Mouse (Mus musculus) bone marrow macrophage, adult 2 months (primary cell): ENCODE data around the gene Fmod. TPM values are rescaled to one million over a fixed set of nuclear protein-coding genes. Genes with fewer than 3 reads are reported as not detected.

Experiments
- H3K27ac ChIP-seq: 2 replicates; pipeline ENCODE4 v1.5.1; 2012; ENCODE audit warnings: low read depth, low read length; ENCODE audit not compliant: insufficient read depth
- H3K4me1 ChIP-seq: 2 replicates; pipeline ENCODE4 v1.6.1; 2012; ENCODE audit warnings: low read length; ENCODE audit not compliant: control insufficient read depth, insufficient read depth
- H3K4me3 ChIP-seq: 2 replicates; pipeline ENCODE4 v1.5.1; 2012; ENCODE audit warnings: mild to moderate bottlenecking, low read length, moderate library complexity; ENCODE audit not compliant: insufficient read depth
- CTCF ChIP-seq: IDR thresholded peaks from 2 replicates; pipeline ENCODE4 v1.5.1; 2012; ENCODE audit warnings: low read depth, mild to moderate bottlenecking, low read length, moderate library complexity
- POLR2A ChIP-seq: IDR thresholded peaks from 2 replicates; pipeline ENCODE4 v1.6.1; 2012; ENCODE audit warnings: mild to moderate bottlenecking, low read depth, low read length, borderline replicate concordance
- polyA plus RNA-seq: library from polyadenylated mRNA; stranded (reverse); fragments of >200 nt; gene quantifications from 2 replicates; pipeline ENCODE4 v1.2.4, GENCODE M21; 2012; ENCODE audit not compliant: missing spikeins, insufficient read depth, insufficient read length

Fmod gene
- polyA plus RNA-seq, 1 experiment = not detected

DNA sequence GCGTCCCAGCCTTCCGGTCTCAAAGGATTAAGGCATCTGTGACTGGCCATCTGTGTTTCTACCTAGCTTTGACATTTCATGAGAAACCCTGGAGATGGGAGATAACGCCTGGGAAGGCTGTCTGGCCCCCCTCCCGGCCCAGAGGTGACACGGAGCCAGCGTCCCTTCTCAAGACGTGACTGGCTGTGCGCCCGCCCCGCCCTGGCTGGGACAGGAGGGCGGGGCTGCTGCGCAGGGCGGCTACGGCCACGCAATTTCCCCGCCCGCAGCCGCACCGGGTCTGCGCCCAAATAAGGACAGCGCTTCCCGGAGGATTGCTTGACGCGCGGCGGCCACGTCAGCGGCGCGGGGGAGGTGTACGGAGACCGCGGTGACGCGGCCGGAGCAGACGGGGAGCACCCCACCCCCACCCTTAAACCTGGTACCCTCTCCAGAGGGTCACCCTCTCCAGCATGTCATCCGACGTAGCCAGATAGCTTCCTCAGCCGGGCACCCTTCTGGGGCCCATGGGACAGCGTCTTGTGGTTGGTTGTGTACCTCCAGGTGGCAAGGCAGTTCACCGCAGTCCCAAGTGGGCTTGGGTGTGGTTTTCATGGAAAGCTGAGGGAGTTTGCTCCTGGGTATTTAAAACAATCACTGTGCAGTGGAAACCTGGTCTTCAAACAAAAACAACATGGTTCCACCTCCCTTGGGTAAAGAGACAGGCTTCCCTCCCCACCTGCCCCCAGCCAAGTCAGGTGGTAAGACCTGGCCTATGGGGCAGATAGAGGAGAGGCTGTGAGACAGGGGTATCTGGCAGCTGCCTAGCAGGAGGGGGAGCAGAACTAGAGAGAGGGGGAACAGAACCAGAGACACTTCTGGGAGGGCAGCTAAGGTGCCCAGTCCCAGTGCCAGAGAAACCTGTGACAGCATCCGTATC lies 56.1 kb downstream of the Fmod start:
- peaks cover 41% of the 10 kb centered on the region for H3K4me1 ChIP-seq

DNA sequence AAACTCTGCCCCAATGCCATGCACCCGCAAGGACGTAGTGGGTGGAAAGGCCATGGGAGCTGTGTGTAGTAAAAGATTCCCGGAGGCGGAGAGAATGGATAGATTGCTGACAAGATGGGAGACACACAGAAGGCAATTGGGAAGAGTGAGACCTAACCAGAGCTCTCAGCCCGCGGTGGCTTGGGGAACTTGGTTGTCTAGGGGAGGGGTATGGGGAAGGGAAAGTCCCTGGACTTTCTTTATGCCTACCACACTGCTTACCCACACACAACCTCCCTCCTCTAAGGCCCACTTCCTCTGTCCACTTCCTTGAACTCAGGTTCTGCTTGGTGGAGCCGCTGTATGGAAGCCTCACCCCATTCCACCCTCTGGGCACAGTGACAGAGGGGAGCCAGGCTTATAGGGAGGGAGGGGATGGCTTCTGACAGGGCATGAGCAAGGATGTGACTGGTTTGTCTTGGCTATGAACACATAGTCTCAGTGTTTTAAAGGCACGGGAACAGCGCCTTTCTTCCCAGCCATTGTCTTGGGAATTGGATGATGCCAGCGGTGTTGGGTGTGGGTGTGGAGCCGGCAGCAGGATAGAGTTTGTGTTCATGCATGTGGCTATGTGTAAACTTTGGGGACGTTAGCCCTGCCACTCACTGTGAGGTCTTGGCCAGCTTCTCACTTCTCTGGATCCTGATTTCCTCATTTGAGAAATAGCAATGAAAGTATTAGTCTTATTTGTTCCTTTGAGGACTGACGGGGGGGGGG lies 56.9 kb downstream of the Fmod start:
- peak overlapping the region; percentile 100 for H3K27ac ChIP-seq
- peaks cover 48% of the 10 kb centered on the region for H3K4me1 ChIP-seq
- TF ChIP-seq POLR2A (no peak), CTCF (no peak)
- peak overlapping the region; percentile 64 for H3K4me3 ChIP-seq

More for the DNA sequence above, 56.1 kb downstream of the Fmod start:
- peak overlapping the region; percentile 100 for H3K27ac ChIP-seq
- peak overlapping the region; percentile 64 for H3K4me3 ChIP-seq
- TF ChIP-seq CTCF (no peak), POLR2A (no peak)

GRCm38 (mm10) chr1:134095033-134095612 lies 58.1 kb downstream of the Fmod start:
- Histone ChIP-seq H3K4me3 (peak overlapping the region; percentile 34), H3K27ac (peak overlapping the region; percentile 100), H3K4me1 (peaks cover 52% of the 10 kb centered on the region)
- TF ChIP-seq CTCF = no peak
- TF ChIP-seq POLR2A = no peak

DNA sequence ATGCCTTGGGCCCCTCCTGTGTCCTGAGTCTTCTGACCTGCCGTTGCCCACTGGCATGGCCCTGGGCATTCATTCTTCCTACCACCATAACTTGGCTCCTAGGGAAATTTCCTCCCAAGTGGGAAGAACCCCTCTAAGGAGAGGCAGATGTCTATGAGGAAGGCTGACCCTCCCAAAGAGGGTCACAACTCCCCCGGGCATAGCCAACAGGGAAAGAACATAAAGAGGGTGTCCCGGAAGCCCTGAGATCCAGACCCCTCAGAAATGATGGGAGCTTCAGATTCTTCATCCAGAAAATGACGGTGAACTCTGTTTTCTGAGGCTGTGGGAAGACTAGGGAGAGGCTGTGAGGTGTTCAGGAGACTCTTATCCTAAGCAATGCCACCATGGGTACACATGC lies 58.7 kb downstream of the Fmod start:
- peak overlapping the region; percentile 100; the same call in 1 of the 2 replicates for H3K27ac ChIP-seq
- no peak overlapping the region for H3K4me3 ChIP-seq
- TF ChIP-seq POLR2A = no peak
- TF ChIP-seq CTCF = no peak
- peaks cover 52% of the 10 kb centered on the region for H3K4me1 ChIP-seq

DNA sequence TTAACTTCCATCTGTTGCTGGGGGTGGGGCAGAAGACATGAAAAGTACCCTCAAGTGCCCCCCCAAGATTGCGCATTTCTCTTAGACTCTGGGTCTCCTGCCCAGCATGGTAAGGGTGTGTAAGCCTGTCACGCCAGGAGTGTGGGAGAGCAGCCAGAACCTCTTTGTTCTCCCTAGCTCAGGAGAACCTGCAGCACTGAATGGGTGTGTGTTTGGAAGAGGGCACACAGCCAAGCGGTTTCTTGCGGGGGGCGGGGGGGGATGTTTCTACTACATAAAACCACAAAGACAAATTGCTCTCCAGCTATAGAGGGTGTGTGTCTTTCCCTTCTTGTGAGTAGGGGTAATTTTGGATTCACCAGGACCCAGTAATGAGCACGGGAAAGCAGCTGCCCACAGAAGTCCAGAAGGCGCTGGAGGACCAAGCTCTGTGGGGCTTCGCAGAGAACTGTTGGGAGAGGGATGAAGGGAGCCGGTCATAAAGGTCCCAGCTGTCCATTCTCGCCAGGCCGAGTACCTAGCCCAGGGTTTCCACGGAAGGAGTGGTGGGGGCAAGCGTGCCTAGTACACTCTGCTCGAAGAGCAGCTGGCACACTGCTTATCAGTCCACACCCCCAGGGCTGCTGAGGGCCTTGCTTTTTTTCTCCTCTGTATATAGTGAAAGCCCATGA lies 59.3 kb downstream of the Fmod start:
- Histone ChIP-seq H3K4me3 (no peak overlapping the region), H3K4me1 (peaks cover 51% of the 10 kb centered on the region), H3K27ac (no peak overlapping the region)
- TF ChIP-seq POLR2A (no peak), CTCF (no peak)

GRCm38 (mm10) chr1:134097080-134097855 lies 60.2 kb downstream of the Fmod start:
- no peak overlapping the region for H3K4me3 ChIP-seq
- no peak overlapping the region for H3K27ac ChIP-seq
- peaks cover 48% of the 10 kb centered on the region for H3K4me1 ChIP-seq
- TF ChIP-seq CTCF = no peak
- TF ChIP-seq POLR2A = no peak

Other genes with a start within 250 kb of the Fmod start
- gene Atp2b4, start 236.2 kb upstream of the Fmod start, polyA plus RNA-seq = 2.9 and 3.7 TPM in 2 replicates
- not detected in 2 replicates for gene Optc, start 129.3 kb upstream of the Fmod start, polyA plus RNA-seq
- 0.40 TPM in 1 of 2 replicates, not detected in the other for gene Prelp, start 115.8 kb upstream of the Fmod start, polyA plus RNA-seq
- gene Btg2, start 41.9 kb downstream of the Fmod start, polyA plus RNA-seq = 52.4 and 54.4 TPM in 2 replicates
- not detected in 2 replicates for gene Chit1, start 74.0 kb downstream of the Fmod start, polyA plus RNA-seq
- gene Chil1, start 144.9 kb downstream of the Fmod start, polyA plus RNA-seq = not detected in 2 replicates
- gene Mybph, start 156.2 kb downstream of the Fmod start, polyA plus RNA-seq = not detected in 2 replicates
- gene Adora1, start 198.2 kb downstream of the Fmod start, polyA plus RNA-seq = not detected in 2 replicates